Mouse (Mus musculus): ENCODE measurements around the gene Sdk1.

DNA sequence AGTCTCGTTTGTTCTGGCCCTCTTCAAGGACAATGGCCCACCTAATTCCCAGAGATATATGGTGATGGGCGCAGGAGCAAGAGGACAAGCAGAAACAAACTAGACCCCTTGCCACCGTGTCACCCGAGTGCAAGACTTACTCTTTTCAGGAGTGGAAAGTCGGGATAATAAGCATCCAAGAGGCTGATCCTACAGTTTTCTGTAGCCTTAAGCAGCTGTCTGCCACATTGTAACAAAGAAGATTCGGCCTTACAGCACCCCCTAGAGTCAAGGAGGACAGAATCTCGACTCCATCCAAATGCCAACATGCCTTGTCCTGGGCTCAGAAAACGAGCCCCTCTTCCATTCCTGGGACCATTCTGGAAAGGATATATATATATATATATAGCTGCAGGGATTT, 669.6 kb downstream of the Sdk1 start:
- no peak for TF ChIP-seq GATA1 (IDR thresholded peaks at IDR 0.05; ENCODE audit: borderline replicate concordance, low read length)
- no peak for TF ChIP-seq FLI1 (IDR thresholded peaks at IDR 0.05; ENCODE audit: low read length)

All from megakaryocyte, embryonic 14.5 days (primary cell).